Mouse (Mus musculus) bone marrow, adult 2 months (tissue): ENCODE results near the gene Tuba3a.

Experiments used
- CTCF ChIP-seq: fragments of 200-500 bp; IDR thresholded peaks from 2 replicates; pipeline ENCODE4 v1.5.1; 2011; ENCODE audit warnings: low read length, control low read depth; ENCODE audit not compliant: control insufficient read depth, insufficient read depth
- POLR2A ChIP-seq: fragments of 200-500 bp; IDR thresholded peaks from 2 replicates; pipeline ENCODE4 v1.6.1; 2011; ENCODE audit warnings: low read depth, mild to moderate bottlenecking, control low read depth, low read length, borderline replicate concordance; ENCODE audit not compliant: control insufficient read depth

DNA sequence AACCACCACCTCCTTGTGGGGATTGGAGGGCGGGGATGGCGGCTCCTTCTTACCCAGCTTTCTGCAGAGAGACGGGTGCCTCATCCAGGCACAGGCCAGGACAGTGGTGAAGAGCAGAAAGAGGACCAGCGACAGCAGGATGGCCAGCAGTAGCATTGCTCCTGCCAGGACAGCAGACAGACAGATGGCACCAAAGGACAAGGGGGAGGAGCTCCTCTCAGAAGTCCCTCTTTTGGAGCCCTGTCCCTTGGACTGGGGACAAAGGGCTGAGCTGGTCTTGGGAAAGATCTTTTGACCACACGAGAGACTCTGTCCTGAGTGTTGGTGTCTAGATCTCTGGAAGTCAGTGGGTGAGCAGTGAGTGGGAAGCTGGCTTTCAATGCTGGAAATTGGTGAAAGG lies 23.6 kb upstream of the Tuba3a start:
- TF ChIP-seq POLR2A (no peak), CTCF (no peak)
